Mouse (Mus musculus) Patski (cell line): ENCODE results near the gene Stk39. TPM values are rescaled to one million over a fixed set of nuclear protein-coding genes. Genes with fewer than 3 reads are reported as not detected.

ENCODE experiments used
- ATAC-seq: fragments of 100-300 bp; one replicate; pipeline ENCODE4 v1.8.0; 2021
- CTCF ChIA-PET: fragments of 350-600 bp; sonication (Branson Sonifier 250); formaldehyde crosslinking; loops from one replicate; lab custom pipeline; 2022; ENCODE audit warnings: inconsistent platforms; lab: Charles Lee
- POLR2A ChIA-PET: fragments of 350-600 bp; sonication (Branson Sonifier 250); formaldehyde crosslinking; loops from one replicate; lab custom pipeline; 2022; ENCODE audit warnings: antibody characterized with exemption, inconsistent platforms; lab: Charles Lee
- DNase-seq: peaks from one replicate; pipeline ENCODE4 v3.0.0-alpha.2; 2011; ENCODE audit warnings: low read depth, low spot score
- H3K27me3 ChIP-seq: fragments of 371-371 bp; one replicate; pipeline ENCODE4 v1.5.1; 2021
- CTCF ChIP-seq: fragments of 100-300 bp; IDR thresholded peaks from one replicate; pipeline ENCODE4 v1.5.1; 2021
- in situ Hi-C: fragments of 300-500 bp; cut with MboI; formaldehyde crosslinking; loops from 3 replicates; pipeline ENCODE4 v1.11.1; 2018; ENCODE audit warnings: low pct_unique_long_range_greater_than_20kb, mixed read lengths
- polyA plus RNA-seq: library from polyadenylated mRNA; unstranded; gene quantifications from one replicate; pipeline ENCODE4 v1.2.3, GENCODE M21; 2021

Stk39 gene
- polyA plus RNA-seq, 1 experiment from 2014 or later, result 53.1 TPM

- ATAC-seq (no peak), DNase-seq (no peak)
- in situ Hi-C loops, result no loop called here
- ChIA-PET CTCF (no interaction called here), POLR2A (no interaction called here)
- H3K27me3 ChIP-seq, result no peaks in the 10 kb centered on the region
- TF ChIP-seq CTCF, result no peak
These were observed 51.1 kb downstream of the Stk39 start for GRCm38 (mm10) chr2:68421002-68421401.

- H3K27me3 ChIP-seq, result no peaks in the 10 kb centered on the region
- in situ Hi-C loops, result no loop called here
- ChIA-PET CTCF (no interaction called here), POLR2A (no interaction called here)
- DNase-seq (no peak), ATAC-seq (no peak)
- no peak for TF ChIP-seq CTCF
These were observed 51.8 kb downstream of the Stk39 start for GRCm38 (mm10) chr2:68420223-68420622.

GRCm38 (mm10) chr2:68419746-68420145, 52.3 kb downstream of the Stk39 start:
- ChIA-PET POLR2A (no interaction called here), CTCF (interaction anchor here (0.7 kb wide), 1 partner anchor 11 kb away, joined by 3 read pairs; no protein-coding TSS in a partner anchor)
- no peak for DNase-seq
- ATAC-seq, result no peak
- in situ Hi-C loops, result no loop called here
- TF ChIP-seq CTCF, result no peak
- no peaks in the 10 kb centered on the region for H3K27me3 ChIP-seq

GRCm38 (mm10) chr2:68419165-68419564, 52.9 kb downstream of the Stk39 start:
- TF ChIP-seq CTCF, result no peak
- ChIA-PET POLR2A (no interaction called here), CTCF (interaction anchor here (0.7 kb wide), 1 partner anchor 10 kb away, joined by 3 read pairs; no protein-coding TSS in a partner anchor)
- DNase-seq (no peak), ATAC-seq (no peak)
- in situ Hi-C loops, result no loop called here
- no peaks in the 10 kb centered on the region for H3K27me3 ChIP-seq

GRCm38 (mm10) chr2:68417081-68417480, 55.0 kb downstream of the Stk39 start:
- no peaks in the 10 kb centered on the region for H3K27me3 ChIP-seq
- DNase-seq, result no peak
- peak; percentile 38 for ATAC-seq
- POLR2A ChIA-PET, result no interaction called here
- in situ Hi-C loops, result no loop called here
- no peak for TF ChIP-seq CTCF
- CTCF ChIA-PET, result interaction anchor here (2.1 kb wide), 1 partner anchor 11 kb away, joined by 5 read pairs; no protein-coding TSS in a partner anchor

DNA sequence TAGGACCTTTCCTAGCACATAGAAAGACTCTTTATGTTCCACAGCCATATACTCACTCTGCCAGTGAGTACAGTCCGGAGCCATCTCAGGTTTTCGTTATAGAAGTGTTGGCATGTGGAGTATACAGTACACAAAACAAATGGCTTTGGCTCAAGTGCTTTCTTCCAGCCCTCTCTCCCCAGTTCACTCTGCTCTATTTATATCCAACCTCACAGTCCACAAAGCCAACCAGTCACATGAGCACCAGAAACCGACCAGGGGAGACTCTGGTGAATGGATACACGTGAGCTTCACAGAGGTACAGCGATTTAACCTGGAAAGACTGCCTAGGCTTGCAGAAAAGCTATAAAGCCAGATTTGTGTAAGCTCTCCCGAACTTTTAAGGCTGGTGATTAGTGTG, 56.4 kb downstream of the Stk39 start:
- ChIA-PET POLR2A (no interaction called here), CTCF (interaction anchor here (1.3 kb wide), 1 partner anchor 51 kb away, joined by 3 read pairs; no protein-coding TSS in a partner anchor)
- TF ChIP-seq CTCF, result no peak
- DNase-seq, result no peak
- no peak for ATAC-seq
- no peaks in the 10 kb centered on the region for H3K27me3 ChIP-seq
- in situ Hi-C loops, result no loop called here

- ChIA-PET CTCF (interaction anchor here (0.9 to 1.1 kb wide), 4 partner anchors 14 to 58 kb away, joined by 3 read pairs; no protein-coding TSS in a partner anchor), POLR2A (interaction anchor here (0.8 kb wide), 1 partner anchor 842 kb away, joined by 5 read pairs; no protein-coding TSS in a partner anchor)
- no peak for DNase-seq
- no peak for ATAC-seq
- no peaks in the 10 kb centered on the region for H3K27me3 ChIP-seq
- in situ Hi-C loops, result no loop called here
- TF ChIP-seq CTCF, result no peak
These were observed 59.9 kb downstream of the Stk39 start for GRCm38 (mm10) chr2:68412149-68412548.

GRCm38 (mm10) chr2:68411201-68411600, 60.9 kb downstream of the Stk39 start:
- in situ Hi-C loops, result no loop called here
- no peak for TF ChIP-seq CTCF
- ChIA-PET CTCF (interaction anchor here (0.8 to 1.9 kb wide), 4 partner anchors 13 to 42 kb away, joined by 3 to 5 read pairs (median 3); no protein-coding TSS in a partner anchor), POLR2A (interaction anchor here (1.1 kb wide), 1 partner anchor 60 kb away, joined by 4 read pairs; the partner anchor contains the start of gene Stk39)
- ATAC-seq (no peak), DNase-seq (no peak)
- H3K27me3 ChIP-seq, result no peaks in the 10 kb centered on the region

DNA sequence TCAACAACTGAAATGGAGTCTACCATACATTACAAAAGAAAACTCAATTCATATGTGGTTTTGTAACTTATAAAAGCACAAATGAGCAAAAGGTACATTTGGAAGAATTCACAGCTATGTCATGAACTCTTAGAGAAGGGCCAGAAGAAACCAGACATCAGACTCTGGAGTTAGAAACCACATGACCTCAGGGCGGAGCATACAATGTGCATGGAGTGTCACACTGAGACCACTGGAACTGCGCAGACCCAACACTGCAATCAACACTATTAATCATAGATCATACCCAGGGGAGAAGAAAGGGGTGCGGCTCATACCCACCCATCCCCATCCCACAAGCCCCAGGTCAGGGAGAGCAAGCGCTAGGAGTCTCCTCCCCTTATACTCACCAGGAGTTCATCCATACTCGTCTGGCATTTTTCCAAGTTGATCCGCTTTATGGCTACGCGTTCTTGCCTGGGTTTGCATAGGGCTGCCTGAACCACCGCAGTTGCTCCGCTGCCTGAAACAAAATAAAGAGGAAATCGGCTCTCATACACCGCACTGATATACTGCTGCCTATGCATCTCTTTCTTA, 62.3 kb downstream of the Stk39 start:
- DNase-seq (no peak), ATAC-seq (no peak)
- in situ Hi-C loops, result no loop called here
- H3K27me3 ChIP-seq, result no peaks in the 10 kb centered on the region
- TF ChIP-seq CTCF, result no peak
- CTCF ChIA-PET, result interaction anchor here (0.7 to 1.7 kb wide), 3 partner anchors 10 to 30 kb away, joined by 3 to 4 read pairs (median 4); no protein-coding TSS in a partner anchor
- POLR2A ChIA-PET, result no interaction called here

DNA sequence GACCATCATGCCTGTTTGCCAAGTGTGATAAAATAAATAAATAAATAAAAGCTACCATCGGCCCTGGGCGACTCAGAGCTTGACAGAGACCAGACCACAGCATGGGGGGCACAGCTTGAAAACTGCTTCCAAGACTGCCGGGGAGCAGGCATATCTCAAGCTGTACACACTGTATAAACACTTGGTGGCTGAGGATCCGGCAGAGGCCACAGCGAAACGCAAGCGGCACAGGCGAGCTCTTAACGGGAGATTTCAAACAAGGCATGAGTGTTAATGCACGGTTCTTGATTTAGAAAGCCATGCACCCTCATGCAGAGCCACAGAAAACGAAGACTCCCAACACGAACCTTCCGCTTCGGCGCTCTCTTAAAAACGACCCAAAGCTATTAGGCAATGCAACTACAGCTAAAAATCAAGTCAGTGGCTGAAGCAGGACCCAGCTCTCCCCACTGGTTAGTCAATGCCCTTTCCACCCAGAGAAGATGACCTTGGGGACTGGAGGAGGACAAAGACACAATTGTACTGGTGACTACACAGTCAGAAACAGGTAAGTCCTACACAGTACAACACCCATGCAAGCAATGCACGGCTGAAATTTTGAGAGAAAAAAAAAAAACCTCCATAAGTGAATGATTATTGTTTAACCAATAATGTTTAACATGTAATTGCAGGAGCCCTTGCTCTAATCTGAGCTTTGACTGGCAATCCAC, 63.6 kb downstream of the Stk39 start:
- ATAC-seq, result no peak
- in situ Hi-C loops, result no loop called here
- ChIA-PET POLR2A (interaction anchor here (1.1 kb wide), 1 partner anchor 62 kb away, joined by 3 read pairs; no protein-coding TSS in a partner anchor), CTCF (interaction anchor here (0.6 to 1.7 kb wide), 5 partner anchors 8 to 34 kb away, joined by 3 to 4 read pairs (median 4); no protein-coding TSS in a partner anchor)
- H3K27me3 ChIP-seq, result no peaks in the 10 kb centered on the region
- DNase-seq, result no peak
- TF ChIP-seq CTCF, result no peak
